15 mouse cellular contexts compared by ENCODE assay signal in the genomic region with DNA sequence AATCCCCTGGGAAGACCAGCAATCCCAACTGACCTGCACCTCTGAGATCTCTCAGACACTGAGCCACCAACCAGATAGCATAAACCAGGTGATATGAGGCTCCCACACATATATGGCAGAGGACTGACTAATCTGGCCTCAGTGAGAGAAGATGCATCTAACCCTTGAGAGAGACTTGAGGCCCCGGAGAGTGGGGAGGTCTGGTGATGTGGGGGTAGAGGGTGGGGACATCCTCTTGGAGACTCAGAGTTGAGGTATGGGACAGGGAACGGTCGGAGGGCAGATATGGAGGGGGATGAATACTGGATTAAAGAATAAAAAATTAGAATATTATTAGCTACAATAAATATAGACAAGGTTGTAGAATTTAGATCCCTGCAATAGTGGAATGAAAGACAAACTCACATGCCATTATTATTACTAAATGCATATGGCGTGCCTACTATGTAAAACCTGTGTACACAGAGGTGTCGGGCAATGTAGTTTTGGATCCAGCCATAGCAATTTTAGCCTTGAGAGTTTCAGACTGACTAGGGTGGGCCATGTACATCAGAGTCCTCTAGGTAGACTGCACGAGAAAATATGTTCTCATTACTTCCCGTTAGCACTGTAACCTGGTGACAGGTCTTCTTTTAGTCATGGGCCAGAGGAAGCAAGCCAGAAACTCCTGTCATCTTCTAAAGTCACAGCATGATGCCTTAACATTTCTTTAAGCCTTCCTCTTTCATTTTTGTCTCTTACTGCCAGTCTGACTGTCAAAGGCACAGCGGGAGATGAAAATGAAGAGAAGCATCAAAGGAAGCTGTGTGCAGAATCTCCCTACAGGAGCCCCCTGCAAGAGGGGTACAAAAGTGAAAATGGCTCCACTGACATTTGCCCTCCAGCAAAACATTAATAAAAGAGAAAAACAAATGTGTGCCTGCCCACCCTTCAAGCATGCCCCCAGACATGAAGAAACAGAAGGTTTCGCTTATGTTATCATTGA.
DNase-seq lines count a peak whose midpoint lies in the region; ATAC-seq and TF ChIP-seq lines count a peak whose summit lies in the region.
"Had no signal": no experiment of that assay in that cellular context is flagged by ENCODE, and none has a peak within 500 bp of the region (broad histone marks: within the 10 kb centered on the region; RNA-seq: fewer than 3 reads in every experiment).

No protein-coding gene starts in this region.

- DNase-seq in midbrain, embryonic 11.5 days (ENCODE audit: low spot score, missing footprints): peak; percentile 81
- DNase-seq in midbrain, embryonic 10.5 days (ENCODE audit: low spot score): no peak
- DNase-seq in embryo, embryonic 10.5 days (ENCODE audit: low spot score): peak; percentile 17
- peak; percentile 1 for DNase-seq in hindbrain, postnatal 0 days (ENCODE audit: low spot score)
- DNase-seq in lung, postnatal 10 days: no peak
- DNase-seq in frontal cortex, postnatal 14 days (ENCODE audit: low spot score in 2 of 2): no peak
- DNase-seq: gastrocnemius, adult 2 months; kidney, adult 11 months; layer of hippocampus, postnatal 36 days; liver, embryonic 13.5 days had no signal

- no peaks in the 10 kb centered on the region for H3K9me3 ChIP-seq in midbrain, embryonic 11.5 days (ENCODE audit: control insufficient read depth, low read length)
- no peaks in the 10 kb centered on the region for H3K9me3 ChIP-seq in midbrain, embryonic 10.5 days (replicated peaks)
- H3K9me3 ChIP-seq in hindbrain, postnatal 0 days (ENCODE audit: low read length): no peaks in the 10 kb centered on the region
- H3K9me3 ChIP-seq: heart, embryonic 13.5 days; liver, embryonic 13.5 days; lung, embryonic 15.5 days had no signal

- no peak overlapping the region for H3K4me3 ChIP-seq in midbrain, embryonic 11.5 days (ENCODE audit: low read depth, low read length)
- no peak overlapping the region for H3K4me3 ChIP-seq in midbrain, embryonic 10.5 days
- no peak overlapping the region for H3K4me3 ChIP-seq in hindbrain, postnatal 0 days (ENCODE audit: low read length)
- H3K4me3 ChIP-seq: gastrocnemius, adult 2 months; heart, embryonic 13.5 days; liver, embryonic 13.5 days; lung, embryonic 15.5 days had no signal

- WGBS in midbrain, embryonic 11.5 days: 72% methylated on average over 9 of the region's 9 CpGs
- WGBS in midbrain, embryonic 10.5 days: 72% methylated on average over 9 of the region's 9 CpGs
- WGBS in hindbrain, postnatal 0 days: 59% methylated on average over 9 of the region's 9 CpGs

- no peak overlapping the region for H3K4me2 ChIP-seq in midbrain, embryonic 11.5 days
- no peak overlapping the region for H3K4me2 ChIP-seq in hindbrain, postnatal 0 days (ENCODE audit: low read depth, low read length)
- H3K4me2 ChIP-seq: heart, embryonic 13.5 days; liver, embryonic 13.5 days; lung, embryonic 15.5 days had no signal

- no peaks in the 10 kb centered on the region for H3K27me3 ChIP-seq in midbrain, embryonic 11.5 days (ENCODE audit: control insufficient read depth, insufficient read depth, low read length)
- H3K27me3 ChIP-seq in midbrain, embryonic 10.5 days (ENCODE audit: low read depth, poor library complexity, severe bottlenecking): no peaks in the 10 kb centered on the region
- H3K27me3 ChIP-seq in hindbrain, postnatal 0 days (ENCODE audit: insufficient read depth, low read length): no peaks in the 10 kb centered on the region
- H3K27me3 ChIP-seq: heart, embryonic 13.5 days; liver, embryonic 13.5 days; lung, embryonic 15.5 days; Patski had no signal

- no peak for TF ChIP-seq CTCF in hindbrain, postnatal 0 days (IDR thresholded peaks at IDR 0.05; ENCODE audit: low read depth)

- no peaks in the 10 kb centered on the region for H3K36me3 ChIP-seq in midbrain, embryonic 11.5 days (ENCODE audit: control insufficient read depth, insufficient read depth, low read length)
- H3K36me3 ChIP-seq in midbrain, embryonic 10.5 days: no peaks in the 10 kb centered on the region
- no peaks in the 10 kb centered on the region for H3K36me3 ChIP-seq in hindbrain, postnatal 0 days (ENCODE audit: insufficient read depth, low read length)
- H3K36me3 ChIP-seq: heart, embryonic 13.5 days; liver, embryonic 13.5 days; lung, embryonic 15.5 days had no signal

- peak; percentile 66; the same call in 1 of the 2 replicates for ATAC-seq in midbrain, embryonic 11.5 days (ENCODE audit: low FRiP score)
- ATAC-seq in hindbrain, postnatal 0 days: 0 out of 2 replicates have a peak, but pooled peaks have one; percentile 40
- ATAC-seq in megakaryocyte progenitor cell, adult 5-6 weeks (replicated peaks; ENCODE audit: poor library complexity): no peak
- ATAC-seq: Patski had no signal

- no peaks in the 10 kb centered on the region for H3K4me1 ChIP-seq in midbrain, embryonic 11.5 days (ENCODE audit: control insufficient read depth, insufficient read depth, low read length)
- no peaks in the 10 kb centered on the region for H3K4me1 ChIP-seq in midbrain, embryonic 10.5 days
- no peaks in the 10 kb centered on the region for H3K4me1 ChIP-seq in hindbrain, postnatal 0 days (ENCODE audit: insufficient read depth, low read length)
- H3K4me1 ChIP-seq: heart, embryonic 13.5 days; liver, embryonic 13.5 days; lung, embryonic 15.5 days had no signal

- no peak overlapping the region for H3K27ac ChIP-seq in midbrain, embryonic 11.5 days (ENCODE audit: low read depth, low read length)
- H3K27ac ChIP-seq in midbrain, embryonic 10.5 days (replicated peaks): no peak overlapping the region
- H3K27ac ChIP-seq in hindbrain, postnatal 0 days: no peak overlapping the region
- H3K27ac ChIP-seq: gastrocnemius, adult 2 months; heart, embryonic 13.5 days; kidney, postnatal 0 days; liver, embryonic 13.5 days; lung, embryonic 15.5 days had no signal

- H3K9ac ChIP-seq in midbrain, embryonic 11.5 days (ENCODE audit: low read length): no peak overlapping the region
- no peak overlapping the region for H3K9ac ChIP-seq in hindbrain, postnatal 0 days (replicated peaks; ENCODE audit: low read length)
- H3K9ac ChIP-seq: heart, embryonic 13.5 days; liver, embryonic 13.5 days; lung, embryonic 15.5 days had no signal

Comparison
In these comparisons a context has a peak if more than half of its experiments do, and no peak if none do; other contexts are left out.
1. DNase-seq: peak in midbrain, embryonic 11.5 days (single experiment), embryo, embryonic 10.5 days (single experiment) and hindbrain, postnatal 0 days (single experiment); none in midbrain, embryonic 10.5 days (single experiment), lung, postnatal 10 days (single experiment) and frontal cortex, postnatal 14 days (0 of 2).